Mouse (Mus musculus) C2C12 (cell line): ENCODE measurements around the gene Atp5g2.
A peak's percentile ranks its signal among the peaks of the same experiment; 100 is the strongest.

Source experiments
- CEBPB ChIP-seq: IDR thresholded peaks from one replicate; pipeline ENCODE4 v1.6.1; 2011; ENCODE audit warnings: low read depth, mild to moderate bottlenecking, control low read depth, moderate library complexity
- CTCF ChIP-seq: IDR thresholded peaks from one replicate; pipeline ENCODE4 v1.5.1; 2011; ENCODE audit not compliant: control insufficient read depth, insufficient read depth, insufficient read length
- FOSL1 ChIP-seq: IDR thresholded peaks from one replicate; pipeline ENCODE4 v1.8.0; 2011; ENCODE audit warnings: mild to moderate bottlenecking, low read length; ENCODE audit not compliant: poor library complexity, insufficient read depth, severe bottlenecking
- MAX ChIP-seq: IDR thresholded peaks from one replicate; pipeline ENCODE4 v1.6.1; 2011; ENCODE audit warnings: mild to moderate bottlenecking, control low read depth
- USF1 ChIP-seq: IDR thresholded peaks from one replicate; pipeline ENCODE4 v1.6.1; 2011; ENCODE audit warnings: low read depth, mild to moderate bottlenecking, control low read depth, moderate library complexity

DNA sequence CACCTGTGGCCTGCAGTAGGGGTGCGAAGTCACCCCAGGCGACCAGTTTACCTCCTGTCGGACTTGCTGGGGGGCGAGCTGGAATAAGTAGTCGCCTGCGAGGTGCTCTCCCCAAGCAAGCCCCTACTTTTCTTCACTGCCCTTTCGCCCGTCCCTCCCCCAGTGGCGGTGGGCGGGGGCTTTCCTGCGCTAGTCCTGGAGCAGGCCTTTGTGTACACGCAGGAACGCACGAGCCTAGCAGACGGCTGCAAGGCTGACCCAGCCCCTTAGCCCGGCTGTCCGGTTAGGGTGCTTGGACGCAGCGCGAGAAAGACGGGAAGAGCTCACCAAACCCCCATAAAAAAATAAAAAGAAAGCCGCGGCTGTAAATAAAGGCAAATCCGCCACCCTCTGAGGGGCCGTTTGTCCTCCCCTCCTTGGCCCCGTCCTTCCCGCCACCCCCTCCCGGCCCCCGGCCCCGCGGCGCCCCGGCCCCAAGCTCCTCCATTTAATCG, 384 bp downstream of the Atp5g2 start:
- no peak for TF ChIP-seq CTCF
- TF ChIP-seq USF1: no peak
- no peak for TF ChIP-seq CEBPB
- peak; percentile 34 for TF ChIP-seq MAX
- no peak for TF ChIP-seq FOSL1
